Mouse (Mus musculus) lung, adult 2 months (tissue): Measurements from ENCODE around the gene Gm10337.

Experiments
- CTCF ChIP-seq: fragments of 200-500 bp; IDR thresholded peaks from 2 replicates; pipeline ENCODE4 v1.5.1; 2011; ENCODE audit warnings: mild to moderate bottlenecking, low read length, control low read depth; ENCODE audit not compliant: insufficient read depth
- POLR2A ChIP-seq: fragments of 200-500 bp; IDR thresholded peaks from 2 replicates; pipeline ENCODE4 v1.6.1; 2011; ENCODE audit warnings: low read depth, mild to moderate bottlenecking, control low read depth, low read length, borderline replicate concordance; ENCODE audit errors: extremely low read depth

- TF ChIP-seq POLR2A (no peak), CTCF (no peak)
Measured at GRCm38 (mm10) chr15:102520416-102520815, 16.9 kb downstream of the Gm10337 start.
